Mouse (Mus musculus) heart, embryonic 11.5 days (tissue): ENCODE data around the gene Igfbp3. TPM values are rescaled to one million over a fixed set of nuclear protein-coding genes. Genes with fewer than 3 reads are reported as not detected.
"Not testable (repeated sequence)": the region's sequence is repeated elsewhere in the genome, so short reads cannot be mapped to it uniquely, and the experiment has no call there.

Experiments
- ATAC-seq: fragments of 200-750 bp; cut with Nextera tagmentation; replicated peaks from 2 replicates; pipeline ENCODE4 v1.8.0; 2017; ENCODE audit warnings: moderate library complexity; ENCODE audit not compliant: insufficient number of reproducible peaks, low FRiP score, low TSS enrichment
- H3K27ac ChIP-seq: fragments of 300-500 bp; sonication (generic); 2 replicates; pipeline ENCODE4 v1.5.1; 2014; ENCODE audit warnings: mild to moderate bottlenecking, low read depth, low read length
- H3K27me3 ChIP-seq: fragments of 300-500 bp; sonication (generic); 2 replicates; pipeline ENCODE4 v1.6.1; 2014; ENCODE audit warnings: mild to moderate bottlenecking, low read length, mixed read lengths; ENCODE audit not compliant: control insufficient read depth, insufficient read depth
- H3K36me3 ChIP-seq: fragments of 300-500 bp; sonication (generic); 2 replicates; pipeline ENCODE4 v1.6.1; 2014; ENCODE audit warnings: mild to moderate bottlenecking, low read length, moderate library complexity, mixed read lengths; ENCODE audit not compliant: control insufficient read depth, insufficient read depth
- H3K4me1 ChIP-seq: fragments of 300-500 bp; sonication (generic); 2 replicates; pipeline ENCODE4 v1.6.1; 2014; ENCODE audit warnings: low read length; ENCODE audit not compliant: control insufficient read depth, insufficient read depth
- H3K4me2 ChIP-seq: fragments of 300-500 bp; sonication (generic); 2 replicates; pipeline ENCODE4 v1.6.1; 2014; ENCODE audit warnings: mild to moderate bottlenecking, moderate library complexity
- H3K4me3 ChIP-seq: fragments of 300-500 bp; sonication (generic); 2 replicates; pipeline ENCODE4 v1.5.1; 2014; ENCODE audit warnings: low read depth, low read length
- H3K9ac ChIP-seq: fragments of 300-500 bp; sonication (generic); 2 replicates; pipeline ENCODE4 v1.6.1; 2014; ENCODE audit warnings: mild to moderate bottlenecking, low read depth, low read length, moderate library complexity
- H3K9me3 ChIP-seq: fragments of 300-500 bp; sonication (generic); replicated peaks from 2 replicates; pipeline ENCODE4 v1.6.1; 2016; ENCODE audit warnings: low read length; ENCODE audit not compliant: control insufficient read depth
- WGBS: fragments of 180-500 bp; shearing (Covaris S2); extraction: QIAGEN DNeasy Blood & Tissue Kit; methylation state at CpG from one replicate; pipeline ENCODE4 v1.1.7; 2014; ENCODE audit not compliant: insufficient replicate concordance; 5-methylcytosine and 5-hydroxymethylcytosine counted together
- polyA plus RNA-seq: library from polyadenylated mRNA; unstranded; fragments of >200 nt; fragmentation: Nextera tagmentation; extraction: Ambion mirVana; gene quantifications from 2 replicates; pipeline ENCODE4 v1.2.1, GENCODE M21; 2014

The Igfbp3 gene
- polyA plus RNA-seq, 1 experiment from 2014 or later = 20.9 TPM

DNA sequence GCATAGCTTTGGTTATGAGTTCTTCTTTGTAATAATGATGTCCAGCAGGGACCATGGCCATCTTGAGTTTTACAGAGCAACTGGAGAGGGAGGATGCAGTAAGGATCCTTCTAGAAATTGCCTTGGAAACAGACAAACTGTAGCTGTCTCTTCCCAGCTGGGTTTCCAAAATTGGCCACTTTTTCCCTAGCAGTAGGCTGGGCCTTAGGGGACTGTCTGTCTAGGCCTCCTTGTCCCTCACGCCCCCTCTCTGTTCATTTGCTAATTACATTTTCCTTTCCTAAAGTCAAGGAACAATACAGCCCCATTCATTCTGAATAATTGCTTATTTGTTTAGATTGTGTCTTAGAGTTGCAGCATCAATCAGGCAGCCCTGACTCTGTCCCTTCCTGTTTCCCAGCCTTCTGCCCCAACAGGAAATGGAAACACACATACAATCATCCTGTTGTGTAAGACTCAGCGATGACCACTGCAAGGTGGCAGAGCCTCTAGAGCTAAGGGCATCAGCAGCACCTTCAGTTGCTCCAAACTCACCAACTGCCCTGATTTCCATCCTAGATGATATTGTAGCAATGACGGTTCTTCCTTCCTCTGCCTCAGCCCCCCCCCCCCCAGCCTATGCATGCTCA is 21.4 kb upstream of the Igfbp3 start:
- no peak for ATAC-seq
- H3K27me3 ChIP-seq = no peaks in the 10 kb centered on the region
- H3K9me3 ChIP-seq = no peaks in the 10 kb centered on the region
- no peaks in the 10 kb centered on the region for H3K36me3 ChIP-seq
- no peak overlapping the region for H3K4me3 ChIP-seq
- H3K9ac ChIP-seq = no peak overlapping the region
- no peak overlapping the region for H3K4me2 ChIP-seq
- no peak overlapping the region for H3K27ac ChIP-seq
- 58% methylated on average over 3 of the region's 3 CpGs for WGBS
- peaks cover 3% of the 10 kb centered on the region; the same call in 1 of the 2 replicates for H3K4me1 ChIP-seq

DNA sequence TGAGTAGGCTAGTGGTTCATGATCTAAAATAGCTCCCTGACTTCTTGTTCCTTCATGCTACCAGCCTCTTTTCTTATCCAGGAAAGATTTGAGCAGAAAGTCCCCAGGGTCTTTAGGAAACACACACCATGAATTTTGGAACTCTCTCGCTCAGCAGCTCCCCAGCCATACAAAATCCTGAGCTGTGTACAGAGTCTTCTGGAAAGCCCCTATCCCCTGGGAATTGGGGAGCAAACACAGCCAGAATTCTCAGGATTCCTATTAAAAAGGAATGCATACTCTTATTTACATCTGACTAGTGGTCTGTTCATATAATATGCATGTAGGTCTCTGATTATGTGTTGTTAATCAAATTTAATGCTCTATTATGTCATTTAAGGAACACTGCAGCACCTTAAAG is 20.7 kb upstream of the Igfbp3 start:
- no peak for ATAC-seq
- Histone ChIP-seq H3K9me3 (no peaks in the 10 kb centered on the region), H3K27me3 (no peaks in the 10 kb centered on the region), H3K27ac (no peak overlapping the region), H3K4me1 (peaks cover 3% of the 10 kb centered on the region; the same call in 1 of the 2 replicates), H3K9ac (no peak overlapping the region), H3K36me3 (no peaks in the 10 kb centered on the region), H3K4me3 (no peak overlapping the region), H3K4me2 (no peak overlapping the region)
- WGBS = 76% methylated on average over 1 of the region's 1 CpGs

DNA sequence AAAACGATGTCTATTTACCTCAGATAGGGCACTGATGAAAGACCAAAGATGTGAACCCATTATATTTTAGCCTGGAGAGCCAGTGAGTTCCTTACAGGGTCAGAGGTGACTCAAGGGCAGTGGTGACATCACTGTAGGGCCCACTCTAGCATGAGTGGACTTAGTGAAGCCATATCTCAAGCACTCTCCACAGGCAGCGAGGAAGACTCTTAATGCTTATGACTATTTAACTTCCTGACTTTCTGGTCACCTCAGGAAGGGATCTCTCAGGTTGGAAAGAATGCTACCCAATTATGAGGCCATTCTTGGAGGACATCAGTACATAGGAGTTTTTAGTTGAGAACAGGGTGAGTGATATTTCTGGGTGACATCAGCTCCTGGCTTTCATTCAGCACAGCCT is 19.6 kb upstream of the Igfbp3 start:
- Histone ChIP-seq H3K36me3 (no peaks in the 10 kb centered on the region), H3K4me3 (no peak overlapping the region), H3K4me1 (peaks cover 3% of the 10 kb centered on the region; the same call in 1 of the 2 replicates), H3K27ac (no peak overlapping the region), H3K9ac (no peak overlapping the region), H3K9me3 (no peaks in the 10 kb centered on the region), H3K27me3 (no peaks in the 10 kb centered on the region), H3K4me2 (no peak overlapping the region)
- no peak for ATAC-seq
- 65% methylated on average over 2 of the region's 2 CpGs for WGBS

DNA sequence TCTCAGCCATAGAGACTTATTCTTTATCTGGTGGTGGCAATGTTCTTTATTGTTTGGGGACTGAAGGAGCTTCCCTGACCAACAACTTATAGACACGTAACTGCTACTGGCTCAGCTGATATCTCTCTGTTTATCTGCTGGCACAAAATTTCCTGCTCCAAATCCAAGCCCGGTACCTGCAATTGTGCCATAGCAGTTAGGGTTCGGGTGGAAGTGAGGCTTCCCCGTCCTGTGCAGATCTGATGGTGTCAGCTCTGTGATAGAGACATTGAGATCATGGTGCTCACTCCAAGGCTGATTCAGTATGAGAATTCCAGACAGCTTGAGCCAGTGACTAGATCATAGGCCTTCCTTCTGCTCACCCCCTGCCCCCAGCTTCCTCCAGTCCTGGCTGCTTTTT is 18.2 kb upstream of the Igfbp3 start:
- no peak for ATAC-seq
- Histone ChIP-seq H3K4me2 (no peak overlapping the region), H3K9me3 (no peaks in the 10 kb centered on the region), H3K9ac (no peak overlapping the region), H3K4me3 (no peak overlapping the region), H3K27ac (no peak overlapping the region), H3K4me1 (no peaks in the 10 kb centered on the region; the same call in 1 of the 2 replicates), H3K27me3 (no peaks in the 10 kb centered on the region), H3K36me3 (no peaks in the 10 kb centered on the region)
- 80% methylated on average over 4 of the region's 4 CpGs for WGBS

GRCm38 (mm10) chr11:7230000-7230399 is 16.3 kb upstream of the Igfbp3 start:
- Histone ChIP-seq H3K4me2 (no peak overlapping the region), H3K27me3 (no peaks in the 10 kb centered on the region), H3K9me3 (no peaks in the 10 kb centered on the region), H3K4me3 (no peak overlapping the region), H3K9ac (no peak overlapping the region), H3K27ac (no peak overlapping the region), H3K36me3 (no peaks in the 10 kb centered on the region), H3K4me1 (no peaks in the 10 kb centered on the region)
- 68% methylated on average over 4 of the region's 4 CpGs for WGBS
- no peak for ATAC-seq

DNA sequence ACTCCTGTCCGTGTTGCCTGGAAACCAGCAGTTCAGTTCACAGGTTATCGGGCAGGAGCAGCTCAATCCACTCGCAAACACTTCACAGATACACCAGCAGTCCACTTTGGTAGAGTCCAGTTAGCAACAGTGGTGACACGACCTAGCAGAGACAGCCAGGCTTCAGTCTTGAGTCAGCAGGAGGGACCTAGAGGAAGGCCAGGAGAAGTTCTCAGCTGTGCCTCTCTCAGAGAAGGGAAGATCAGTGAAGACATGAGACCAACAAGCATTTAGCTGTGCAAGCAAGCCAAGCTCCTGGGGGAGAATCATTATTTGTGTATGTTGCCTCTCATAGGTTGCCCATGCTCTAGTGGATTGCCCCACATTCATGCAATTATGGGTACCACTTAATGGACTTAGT is 14.4 kb upstream of the Igfbp3 start:
- Histone ChIP-seq H3K4me2 (no peak overlapping the region), H3K9me3 (no peaks in the 10 kb centered on the region), H3K27me3 (no peaks in the 10 kb centered on the region), H3K36me3 (no peaks in the 10 kb centered on the region), H3K4me3 (no peak overlapping the region), H3K27ac (no peak overlapping the region), H3K9ac (no peak overlapping the region), H3K4me1 (no peaks in the 10 kb centered on the region)
- WGBS = 69% methylated on average over 4 of the region's 4 CpGs
- no peak for ATAC-seq

DNA sequence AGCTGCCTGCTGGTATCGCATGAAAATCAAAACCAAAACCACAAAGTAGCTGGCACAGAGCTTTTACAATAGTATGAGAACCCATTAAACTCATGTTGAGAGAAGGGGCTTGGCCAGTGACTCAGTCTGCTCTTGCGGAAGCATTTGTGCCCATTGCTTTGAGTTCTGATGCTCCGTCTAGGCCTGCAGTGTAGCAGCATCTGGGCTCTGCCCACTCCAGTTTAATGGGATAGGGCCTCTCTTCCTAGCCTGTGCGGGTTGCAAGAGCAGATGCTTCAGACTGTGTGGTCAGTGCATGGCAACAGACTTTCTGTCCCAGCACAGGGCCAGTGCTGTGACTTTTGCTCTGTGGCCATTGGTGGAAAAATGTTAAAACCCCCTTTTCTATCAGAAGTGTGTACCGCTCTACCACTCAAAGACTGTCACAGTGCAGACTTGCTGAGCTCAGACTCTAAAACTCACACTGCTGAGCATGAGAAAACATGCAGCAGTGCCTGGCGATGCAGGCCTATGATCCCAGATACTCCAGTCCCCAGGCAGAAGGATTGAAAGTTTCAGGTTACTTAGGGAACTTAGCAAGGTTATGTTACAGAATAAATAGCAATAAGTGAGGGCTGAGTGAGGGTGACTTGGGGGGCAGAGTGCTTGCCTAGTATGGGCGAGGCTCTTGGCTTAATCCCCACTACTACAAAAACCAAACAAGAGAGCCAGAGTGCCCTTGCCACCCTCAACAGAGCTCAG is 13.3 kb upstream of the Igfbp3 start:
- WGBS = 83% methylated on average over 7 of the region's 7 CpGs
- Histone ChIP-seq H3K27me3 (no peaks in the 10 kb centered on the region), H3K4me1 (no peaks in the 10 kb centered on the region), H3K9ac (no peak overlapping the region), H3K4me2 (no peak overlapping the region), H3K9me3 (no peaks in the 10 kb centered on the region), H3K4me3 (no peak overlapping the region), H3K27ac (no peak overlapping the region), H3K36me3 (no peaks in the 10 kb centered on the region)
- no peak for ATAC-seq

DNA sequence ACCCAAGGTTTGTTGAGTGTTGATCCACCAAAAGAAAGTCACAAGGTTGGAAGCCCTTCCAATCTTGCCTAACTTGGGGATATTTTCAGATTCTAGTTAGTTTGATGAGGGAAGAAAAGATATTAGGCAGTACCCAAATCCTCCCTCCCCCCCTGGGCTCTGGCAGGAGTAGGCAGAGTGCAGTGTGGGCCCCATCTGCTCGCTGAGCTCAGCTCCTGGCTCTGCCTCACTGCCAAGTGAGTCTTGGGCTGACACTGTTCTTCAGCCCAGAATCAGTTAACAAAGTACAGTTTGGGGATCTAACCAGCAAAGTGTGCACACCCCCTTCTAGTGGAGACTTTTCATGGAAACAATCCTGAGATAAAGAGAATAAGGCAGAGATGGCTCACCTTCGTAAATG is 12.5 kb upstream of the Igfbp3 start:
- 74% methylated on average over 2 of the region's 2 CpGs for WGBS
- H3K4me3 ChIP-seq = no peak overlapping the region
- H3K4me2 ChIP-seq = no peak overlapping the region
- H3K27ac ChIP-seq = no peak overlapping the region
- H3K4me1 ChIP-seq = no peaks in the 10 kb centered on the region
- no peaks in the 10 kb centered on the region for H3K9me3 ChIP-seq
- no peaks in the 10 kb centered on the region for H3K27me3 ChIP-seq
- H3K9ac ChIP-seq = no peak overlapping the region
- ATAC-seq = no peak
- no peaks in the 10 kb centered on the region for H3K36me3 ChIP-seq

DNA sequence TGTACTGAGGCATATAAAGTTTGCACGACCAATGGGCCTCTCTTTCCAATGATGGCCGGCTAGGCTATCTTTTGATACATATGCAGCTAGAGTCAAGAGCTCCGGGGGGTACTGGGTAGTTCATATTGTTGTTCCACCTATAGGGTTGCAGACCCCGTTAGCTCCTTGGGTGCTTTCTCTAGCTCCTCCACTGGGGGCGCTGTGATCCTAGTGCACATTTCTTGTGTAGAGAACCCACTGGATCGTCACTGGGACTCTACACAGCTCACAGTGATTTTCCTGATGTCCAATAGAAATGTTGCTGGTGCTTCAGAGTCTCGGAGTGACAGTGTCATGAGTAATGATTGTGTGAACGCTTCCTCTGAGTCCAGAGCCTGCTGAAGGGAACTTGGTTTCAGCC is 8.1 kb upstream of the Igfbp3 start:
- 75% methylated on average over 8 of the region's 8 CpGs for WGBS
- H3K27ac ChIP-seq, H3K9ac ChIP-seq, H3K27me3 ChIP-seq, ATAC-seq, H3K4me1 ChIP-seq, H3K4me3 ChIP-seq, H3K36me3 ChIP-seq, H3K9me3 ChIP-seq, H3K4me2 ChIP-seq: not testable (repeated sequence)
